Mouse (Mus musculus) spleen, adult 2 months (tissue): ENCODE data around the gene Siva1.

ENCODE experiments used
- CTCF ChIP-seq: fragments of 200-500 bp; IDR thresholded peaks from 2 replicates; pipeline ENCODE4 v1.5.1; 2011; ENCODE audit warnings: mild to moderate bottlenecking, inconsistent platforms; ENCODE audit not compliant: insufficient read depth, insufficient read length, insufficient replicate concordance; ENCODE audit errors: extremely low read depth
- POLR2A ChIP-seq: fragments of 200-500 bp; IDR thresholded peaks from 2 replicates; pipeline ENCODE4 v1.6.1; 2011; ENCODE audit warnings: low read depth, low read length, inconsistent platforms

- TF ChIP-seq CTCF (no peak), POLR2A (no peak)
These were observed 34.1 kb downstream of the Siva1 start, which contains the start of gene Zbtb42 for GRCm38 (mm10) chr12:112678555-112679026.
